Mouse (Mus musculus): ENCODE data around the gene Tbata. TPM values are rescaled to one million over a fixed set of nuclear protein-coding genes. Genes with fewer than 3 reads are reported as not detected.

Gene Tbata
- 1 to 10 TPM; 6.5 to 9.7 (median 9.6) TPM for total RNA-seq (2022)

GRCm38 (mm10) chr10:61171654-61172053 lies at the start of gene Tbata:
Gene Tbata, plus strand, starts transcription at chr10:61171954.
- no peak for DNase-seq (ENCODE audit: low spot score in 2 of 2)

GRCm38 (mm10) chr10:61123276-61123913 lies 48.4 kb upstream of the Tbata start:
- no peak for DNase-seq (ENCODE audit: low spot score in 2 of 2)

- DNase-seq (ENCODE audit: low spot score in 2 of 2): no peak
Measured at GRCm38 (mm10) chr10:61124462-61124861, 47.3 kb upstream of the Tbata start.

- DNase-seq (ENCODE audit: low spot score in 2 of 2): no peak
Measured at GRCm38 (mm10) chr10:61128701-61129365, 42.9 kb upstream of the Tbata start.

GRCm38 (mm10) chr10:61130959-61131358 lies 40.8 kb upstream of the Tbata start:
- DNase-seq (ENCODE audit: low spot score in 2 of 2): no peak

GRCm38 (mm10) chr10:61134041-61134440 lies 37.7 kb upstream of the Tbata start:
- DNase-seq (ENCODE audit: low spot score in 2 of 2): no peak

- DNase-seq (ENCODE audit: low spot score in 2 of 2): no peak
Measured at GRCm38 (mm10) chr10:61135226-61135839, 36.4 kb upstream of the Tbata start.

- DNase-seq (ENCODE audit: low spot score in 2 of 2): no peak
Measured at GRCm38 (mm10) chr10:61137567-61137966, 34.2 kb upstream of the Tbata start.

GRCm38 (mm10) chr10:61143343-61143742 lies 28.4 kb upstream of the Tbata start:
- no peak for DNase-seq (ENCODE audit: low spot score in 2 of 2)

GRCm38 (mm10) chr10:61145766-61146118 lies 26.0 kb upstream of the Tbata start:
- no peak for DNase-seq (ENCODE audit: low spot score in 2 of 2)

GRCm38 (mm10) chr10:61146119-61146806 lies 25.5 kb upstream of the Tbata start:
- DNase-seq (ENCODE audit: low spot score in 2 of 2): peak in 1 of 2 experiments; percentile 18

GRCm38 (mm10) chr10:61146807-61147156 lies 25.0 kb upstream of the Tbata start:
- no peak for DNase-seq (ENCODE audit: low spot score in 2 of 2)

GRCm38 (mm10) chr10:61147157-61148040 lies 24.4 kb upstream of the Tbata start, which contains the start of gene Sgpl1:
Gene Sgpl1, minus strand, starts transcription at chr10:61147703.
- DNase-seq (ENCODE audit: low spot score in 2 of 2): peak; percentile 72 to 80

- no peak for DNase-seq (ENCODE audit: low spot score in 2 of 2)
Measured at GRCm38 (mm10) chr10:61149476-61149875, 22.3 kb upstream of the Tbata start.

- no peak for DNase-seq (ENCODE audit: low spot score in 2 of 2)
Measured at GRCm38 (mm10) chr10:61150616-61151015, 21.1 kb upstream of the Tbata start.

GRCm38 (mm10) chr10:61152131-61152530 lies 19.6 kb upstream of the Tbata start:
- no peak for DNase-seq (ENCODE audit: low spot score in 2 of 2)

GRCm38 (mm10) chr10:61155611-61156010 lies 16.1 kb upstream of the Tbata start:
- DNase-seq (ENCODE audit: low spot score in 2 of 2): no peak

GRCm38 (mm10) chr10:61156453-61156852 lies 15.3 kb upstream of the Tbata start:
- DNase-seq (ENCODE audit: low spot score in 2 of 2): no peak

- no peak for DNase-seq (ENCODE audit: low spot score in 2 of 2)
Measured at GRCm38 (mm10) chr10:61158594-61158993, 13.2 kb upstream of the Tbata start.

- no peak for DNase-seq (ENCODE audit: low spot score in 2 of 2)
Measured at GRCm38 (mm10) chr10:61160089-61160488, 11.7 kb upstream of the Tbata start.

GRCm38 (mm10) chr10:61160671-61161070 lies 11.1 kb upstream of the Tbata start:
- no peak for DNase-seq (ENCODE audit: low spot score in 2 of 2)

All from layer of hippocampus, adult 8-10 months (tissue).